Mouse (Mus musculus) lung, postnatal 0 days (tissue): ENCODE measurements around the gene Frmd7. TPM values are rescaled to one million over a fixed set of nuclear protein-coding genes. Genes with fewer than 3 reads are reported as not detected.
A peak's percentile ranks its signal among the peaks of the same experiment; 100 is the strongest.

Experiments used
- ATAC-seq: fragments of 200-750 bp; cut with Nextera tagmentation; 2 replicates; pipeline ENCODE4 v1.8.0; 2017; ENCODE audit warnings: moderate library complexity
- DNase-seq: peaks from one replicate; pipeline ENCODE4 v3.0.0-alpha.2; 2016; ENCODE audit warnings: low spot score
- H3K27ac ChIP-seq: fragments of 300-500 bp; sonication (generic); 2 replicates; pipeline ENCODE4 v1.5.1; 2014; ENCODE audit warnings: antibody characterized with exemption, mild to moderate bottlenecking, low read length, mixed read lengths
- H3K27me3 ChIP-seq: fragments of 300-500 bp; sonication (generic); replicated peaks from 2 replicates; pipeline ENCODE4 v1.6.1; 2014; ENCODE audit warnings: low read length, mixed read lengths; ENCODE audit not compliant: insufficient read depth
- H3K36me3 ChIP-seq: fragments of 300-500 bp; sonication (generic); 2 replicates; pipeline ENCODE4 v1.6.1; 2014; ENCODE audit warnings: low read length, mixed read lengths; ENCODE audit not compliant: insufficient read depth
- H3K4me1 ChIP-seq: fragments of 300-500 bp; sonication (generic); 2 replicates; pipeline ENCODE4 v1.6.1; 2014; ENCODE audit warnings: antibody characterized with exemption, low read depth, low read length, mixed read lengths; ENCODE audit not compliant: insufficient read depth
- H3K4me2 ChIP-seq: fragments of 300-500 bp; sonication (generic); replicated peaks from 2 replicates; pipeline ENCODE4 v1.6.1; 2014; ENCODE audit warnings: low read depth, mild to moderate bottlenecking, low read length, moderate library complexity, mixed read lengths
- H3K4me3 ChIP-seq: fragments of 300-500 bp; sonication (generic); 2 replicates; pipeline ENCODE4 v1.5.1; 2014; ENCODE audit warnings: low read depth, low read length
- H3K9ac ChIP-seq: fragments of 300-500 bp; sonication (generic); replicated peaks from 2 replicates; pipeline ENCODE4 v1.6.1; 2014; ENCODE audit warnings: low read depth, mild to moderate bottlenecking
- H3K9me3 ChIP-seq: fragments of 300-500 bp; sonication (generic); 2 replicates; pipeline ENCODE4 v1.6.1; 2016; ENCODE audit warnings: low read length, mixed read lengths
- CTCF ChIP-seq: IDR thresholded peaks from 2 replicates; pipeline ENCODE4 v1.5.1; 2016; ENCODE audit warnings: antibody characterized with exemption, mild to moderate bottlenecking
- EP300 ChIP-seq: IDR thresholded peaks from 2 replicates; pipeline ENCODE4 v1.6.1; 2016; ENCODE audit warnings: antibody characterized with exemption, mild to moderate bottlenecking, control low read depth
- WGBS: fragments of 180-500 bp; shearing (Covaris S2); extraction: QIAGEN DNeasy Blood & Tissue Kit; methylation state at CpG from one replicate; pipeline ENCODE4 v1.1.7; 2014; 5-methylcytosine and 5-hydroxymethylcytosine counted together
- polyA plus RNA-seq: library from polyadenylated mRNA; unstranded; fragments of >200 nt; fragmentation: Nextera tagmentation; extraction: Ambion mirVana; gene quantifications from 2 replicates; pipeline ENCODE4 v1.2.1, GENCODE M21; 2015

Frmd7 gene
- polyA plus RNA-seq, result not detected in 2 replicates

DNA sequence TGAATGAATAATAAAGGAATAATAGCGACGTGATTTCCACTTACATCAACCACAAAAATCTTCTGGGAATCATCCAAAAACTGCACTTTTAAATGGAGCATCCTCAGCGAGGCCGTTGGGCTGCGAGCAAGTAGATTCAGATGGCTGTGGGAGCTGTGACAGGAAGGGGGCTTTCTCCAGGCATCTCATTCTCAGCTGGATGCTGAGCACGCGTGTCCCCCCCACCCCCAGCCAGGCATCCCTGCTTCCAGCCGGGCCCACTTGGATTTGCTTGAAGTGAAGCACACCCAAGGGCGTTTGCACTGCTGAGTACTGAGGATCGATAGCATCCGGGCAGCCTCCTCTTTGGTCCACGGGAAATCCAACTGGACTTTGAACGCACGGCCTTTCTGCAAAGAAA lies at the start of gene Frmd7:
Frmd7 (minus strand) TSS at position 101 of the 400 bp plus-strand sequence.
- no peaks in the 10 kb centered on the region for H3K36me3 ChIP-seq
- ATAC-seq (no peak), DNase-seq (no peak)
- H3K27ac ChIP-seq, result no peak within 1 kb of the TSS
- no peak within 1 kb of the TSS for H3K4me2 ChIP-seq
- H3K4me3 ChIP-seq, result no peak within 1 kb of the TSS
- no peak within 1 kb of the TSS for H3K9ac ChIP-seq
- no peaks in the 10 kb centered on the region for H3K27me3 ChIP-seq
- TF ChIP-seq CTCF (no peak), EP300 (no peak)
- no peaks in the 10 kb centered on the region for H3K9me3 ChIP-seq
- 67% methylated on average over 14 of the region's 14 CpGs for WGBS
- H3K4me1 ChIP-seq, result no peaks in the 10 kb centered on the region

DNA sequence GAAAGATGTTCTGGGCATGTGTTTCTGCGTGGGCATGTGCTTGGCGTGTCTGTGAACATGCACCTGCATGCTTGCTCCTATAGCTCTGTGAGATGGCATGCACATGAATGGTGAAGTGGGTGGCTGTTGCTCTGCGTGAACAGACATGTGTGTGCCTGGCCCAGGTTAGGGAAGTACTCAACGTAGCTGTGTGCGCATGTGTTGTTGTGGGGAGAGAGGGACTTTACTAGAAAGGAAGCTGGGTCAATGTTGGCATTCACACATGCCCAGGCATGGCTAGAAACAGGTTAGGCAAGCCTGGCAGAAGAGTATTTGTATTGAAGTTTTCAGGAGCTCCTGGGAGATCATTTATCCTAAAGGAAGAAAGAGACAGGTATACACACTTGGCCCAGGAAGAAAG lies 48.8 kb upstream of the Frmd7 start:
- TF ChIP-seq EP300 (no peak), CTCF (no peak)
- no peak overlapping the region for H3K9ac ChIP-seq
- H3K4me3 ChIP-seq, result no peak overlapping the region
- no peaks in the 10 kb centered on the region for H3K9me3 ChIP-seq
- H3K4me2 ChIP-seq, result no peak overlapping the region
- H3K27me3 ChIP-seq, result no peaks in the 10 kb centered on the region
- H3K4me1 ChIP-seq, result no peaks in the 10 kb centered on the region
- ATAC-seq (no peak), DNase-seq (no peak)
- WGBS, result 88% methylated on average over 5 of the region's 5 CpGs
- H3K36me3 ChIP-seq, result no peaks in the 10 kb centered on the region
- H3K27ac ChIP-seq, result no peak overlapping the region

DNA sequence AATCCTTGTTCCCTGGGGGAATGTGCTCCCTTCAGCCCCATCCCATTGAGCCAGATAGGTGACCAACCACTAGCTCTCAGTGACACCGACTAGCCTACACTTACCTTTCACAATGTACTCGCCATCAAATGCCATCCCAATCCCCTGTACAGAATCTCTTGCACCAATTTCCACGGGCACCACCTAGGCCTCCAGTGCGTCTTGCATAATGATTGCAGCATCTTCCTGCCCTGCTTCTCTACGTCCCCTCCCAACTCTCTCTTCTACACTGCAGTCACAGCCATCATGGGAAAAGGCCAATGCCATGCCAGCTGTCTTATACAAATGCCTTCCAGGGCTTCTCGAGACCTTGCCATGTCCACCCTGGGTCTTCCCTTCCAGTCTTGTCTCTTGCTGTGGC lies 47.4 kb upstream of the Frmd7 start:
- TF ChIP-seq CTCF, result no peak
- no peak for TF ChIP-seq EP300
- no peak overlapping the region for H3K9ac ChIP-seq
- no peak overlapping the region for H3K27ac ChIP-seq
- DNase-seq (no peak), ATAC-seq (no peak)
- H3K9me3 ChIP-seq, result no peaks in the 10 kb centered on the region
- 81% methylated on average over 6 of the region's 6 CpGs for WGBS
- H3K4me3 ChIP-seq, result no peak overlapping the region
- H3K4me2 ChIP-seq, result no peak overlapping the region
- H3K4me1 ChIP-seq, result no peaks in the 10 kb centered on the region
- H3K27me3 ChIP-seq, result no peaks in the 10 kb centered on the region
- no peaks in the 10 kb centered on the region for H3K36me3 ChIP-seq

DNA sequence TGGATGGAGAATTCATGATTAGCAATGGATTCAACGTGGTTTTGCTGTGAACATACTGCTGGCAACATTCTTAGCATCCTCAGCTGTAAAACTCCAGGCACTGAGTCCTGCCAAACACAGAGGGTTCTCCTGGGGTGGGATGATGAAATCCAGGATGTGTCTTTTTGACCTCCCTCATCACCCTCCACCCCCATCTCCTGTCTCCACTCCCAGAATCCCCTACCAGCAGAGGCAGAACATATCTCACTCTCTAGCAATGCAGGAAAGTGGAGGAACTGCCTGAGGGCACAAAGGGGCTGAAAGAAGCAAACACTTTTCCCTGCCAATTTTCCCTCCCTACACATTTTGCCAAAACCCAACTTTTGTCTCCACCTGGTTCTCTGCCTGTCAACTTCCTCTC lies 46.1 kb upstream of the Frmd7 start:
- Histone ChIP-seq H3K27ac (no peak overlapping the region), H3K36me3 (no peaks in the 10 kb centered on the region), H3K9me3 (no peaks in the 10 kb centered on the region), H3K4me3 (no peak overlapping the region), H3K9ac (no peak overlapping the region), H3K4me1 (no peaks in the 10 kb centered on the region), H3K27me3 (no peaks in the 10 kb centered on the region), H3K4me2 (no peak overlapping the region)
- DNase-seq (no peak), ATAC-seq (no peak)
- TF ChIP-seq CTCF (no peak), EP300 (no peak)
- WGBS, result 20% methylated on average over 1 of the region's 1 CpGs

DNA sequence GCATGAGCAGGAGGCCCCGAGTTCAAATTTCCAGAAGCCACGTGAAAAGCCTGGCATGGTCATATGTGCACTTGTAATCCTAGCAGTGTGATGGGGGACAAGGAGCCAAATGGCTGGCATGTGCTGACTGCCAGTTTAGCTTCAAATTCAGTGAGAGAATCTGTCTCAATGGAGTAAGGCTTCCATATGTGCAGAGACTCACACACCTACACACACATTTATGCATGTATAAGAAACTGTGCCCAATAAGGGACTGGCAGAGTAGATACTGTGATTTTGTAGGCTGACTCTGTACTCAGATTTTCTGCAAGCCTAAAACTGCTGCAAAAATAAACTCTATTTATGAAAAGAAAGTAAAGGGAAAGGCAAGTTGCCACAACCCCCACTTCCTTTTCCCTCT lies 35.9 kb upstream of the Frmd7 start:
- no peak for DNase-seq
- Histone ChIP-seq H3K9ac (no peak overlapping the region), H3K27me3 (no peaks in the 10 kb centered on the region), H3K4me1 (no peaks in the 10 kb centered on the region), H3K4me2 (no peak overlapping the region), H3K27ac (no peak overlapping the region), H3K4me3 (no peak overlapping the region), H3K36me3 (no peaks in the 10 kb centered on the region), H3K9me3 (no peaks in the 10 kb centered on the region)
- TF ChIP-seq CTCF (no peak), EP300 (no peak)
- WGBS, result 78% methylated on average over 2 of the region's 2 CpGs
- no peak for ATAC-seq

DNA sequence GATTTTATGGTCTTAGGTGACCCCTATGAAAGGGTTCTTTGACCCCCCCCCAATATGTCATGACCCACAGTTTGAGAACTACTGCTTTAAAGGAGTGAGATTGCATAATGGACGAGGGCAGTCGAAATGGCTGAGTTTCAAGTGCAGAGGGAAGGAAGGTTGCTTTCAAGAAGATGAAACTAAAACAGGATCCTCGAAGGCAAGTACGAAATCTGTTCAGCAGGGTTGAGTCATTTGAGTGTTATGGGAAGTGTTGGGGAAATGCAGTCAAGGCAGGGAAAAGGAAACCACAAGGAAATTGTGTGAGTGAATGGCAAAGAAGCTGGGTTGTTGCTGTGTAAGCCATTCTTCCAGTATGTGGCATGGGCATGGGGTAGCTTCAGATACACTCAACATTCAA lies 29.6 kb upstream of the Frmd7 start:
- no peak for ATAC-seq

DNA sequence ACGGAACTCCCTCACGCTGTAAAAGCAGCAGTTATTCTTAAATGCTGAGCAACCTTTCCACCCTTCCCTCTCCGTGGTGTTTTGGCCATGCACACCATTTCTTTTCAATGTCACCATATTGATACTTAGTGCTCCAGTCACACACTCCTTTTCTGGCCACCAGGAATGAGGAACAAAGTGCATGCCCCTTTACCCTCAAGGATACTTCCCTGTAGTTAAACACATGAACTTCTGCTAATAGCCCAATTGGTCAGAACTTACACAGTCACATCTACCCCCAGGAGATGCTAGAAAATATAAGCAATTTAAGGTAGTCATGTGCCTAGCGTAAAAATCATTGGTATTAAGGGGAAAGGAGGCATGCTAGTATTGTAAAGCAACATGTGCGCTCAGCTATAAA lies 27.4 kb upstream of the Frmd7 start:
- WGBS, result 78% methylated on average over 5 of the region's 5 CpGs

More for the DNA sequence above, 29.6 kb upstream of the Frmd7 start:
- WGBS, result 45% methylated on average over 4 of the region's 4 CpGs
- Histone ChIP-seq H3K4me2 (no peak overlapping the region), H3K4me1 (no peaks in the 10 kb centered on the region), H3K9me3 (no peaks in the 10 kb centered on the region), H3K27ac (no peak overlapping the region), H3K36me3 (no peaks in the 10 kb centered on the region), H3K27me3 (no peaks in the 10 kb centered on the region), H3K4me3 (no peak overlapping the region), H3K9ac (no peak overlapping the region)
- TF ChIP-seq CTCF, result no peak
- no peak for TF ChIP-seq EP300
- peak; percentile 10 for DNase-seq

More for the DNA sequence above, 27.4 kb upstream of the Frmd7 start:
- no peak overlapping the region for H3K4me3 ChIP-seq
- ATAC-seq, result no peak
- no peak overlapping the region for H3K27ac ChIP-seq
- H3K36me3 ChIP-seq, result no peaks in the 10 kb centered on the region
- H3K4me1 ChIP-seq, result no peaks in the 10 kb centered on the region
- H3K9ac ChIP-seq, result no peak overlapping the region
- no peak for DNase-seq
- no peak overlapping the region for H3K4me2 ChIP-seq
- no peaks in the 10 kb centered on the region for H3K9me3 ChIP-seq
- H3K27me3 ChIP-seq, result no peaks in the 10 kb centered on the region
- TF ChIP-seq EP300, result no peak
- no peak for TF ChIP-seq CTCF
